Mouse (Mus musculus) midbrain, embryonic 12.5 days (tissue): ENCODE results near the gene Gm12185. TPM values are rescaled to one million over a fixed set of nuclear protein-coding genes. Genes with fewer than 3 reads are reported as not detected.

Experiments used
- ATAC-seq: fragments of 200-750 bp; cut with Nextera tagmentation; 2 replicates; pipeline ENCODE4 v1.8.0; 2017; ENCODE audit warnings: low read depth, moderate TSS enrichment, moderate library complexity; ENCODE audit not compliant: low FRiP score
- H3K27ac ChIP-seq: fragments of 300-500 bp; sonication (generic); replicated peaks from 2 replicates; pipeline ENCODE4 v1.5.1; 2016; ENCODE audit warnings: mild to moderate bottlenecking
- H3K27me3 ChIP-seq: fragments of 300-500 bp; sonication (generic); 2 replicates; pipeline ENCODE4 v1.6.1; 2016; ENCODE audit warnings: mild to moderate bottlenecking
- H3K36me3 ChIP-seq: fragments of 300-500 bp; sonication (generic); 2 replicates; pipeline ENCODE4 v1.6.1; 2016
- H3K4me1 ChIP-seq: fragments of 300-500 bp; sonication (generic); 2 replicates; pipeline ENCODE4 v1.6.1; 2016
- H3K4me2 ChIP-seq: fragments of 300-500 bp; sonication (generic); replicated peaks from 2 replicates; pipeline ENCODE4 v1.6.1; 2016; ENCODE audit warnings: mild to moderate bottlenecking, moderate library complexity
- H3K4me3 ChIP-seq: fragments of 300-500 bp; sonication (generic); 2 replicates; pipeline ENCODE4 v1.5.1; 2016; ENCODE audit warnings: mild to moderate bottlenecking
- H3K9ac ChIP-seq: fragments of 300-500 bp; sonication (generic); replicated peaks from 2 replicates; pipeline ENCODE4 v1.6.1; 2016; ENCODE audit warnings: mild to moderate bottlenecking, moderate library complexity
- H3K9me3 ChIP-seq: fragments of 300-500 bp; sonication (generic); 2 replicates; pipeline ENCODE4 v1.6.1; 2016; ENCODE audit warnings: mild to moderate bottlenecking
- WGBS: fragments of 180-500 bp; shearing (Covaris S2); methylation state at CpG from one replicate; pipeline ENCODE4 v1.1.7; 2016; 5-methylcytosine and 5-hydroxymethylcytosine counted together
- polyA plus RNA-seq: library from polyadenylated mRNA; unstranded; fragments of >200 nt; fragmentation: Nextera tagmentation; extraction: Ambion mirVana; gene quantifications from 2 replicates; pipeline ENCODE4 v1.2.1, GENCODE M21; 2016

Gm12185 gene
- polyA plus RNA-seq, 1 experiment from 2014 or later = not detected

DNA sequence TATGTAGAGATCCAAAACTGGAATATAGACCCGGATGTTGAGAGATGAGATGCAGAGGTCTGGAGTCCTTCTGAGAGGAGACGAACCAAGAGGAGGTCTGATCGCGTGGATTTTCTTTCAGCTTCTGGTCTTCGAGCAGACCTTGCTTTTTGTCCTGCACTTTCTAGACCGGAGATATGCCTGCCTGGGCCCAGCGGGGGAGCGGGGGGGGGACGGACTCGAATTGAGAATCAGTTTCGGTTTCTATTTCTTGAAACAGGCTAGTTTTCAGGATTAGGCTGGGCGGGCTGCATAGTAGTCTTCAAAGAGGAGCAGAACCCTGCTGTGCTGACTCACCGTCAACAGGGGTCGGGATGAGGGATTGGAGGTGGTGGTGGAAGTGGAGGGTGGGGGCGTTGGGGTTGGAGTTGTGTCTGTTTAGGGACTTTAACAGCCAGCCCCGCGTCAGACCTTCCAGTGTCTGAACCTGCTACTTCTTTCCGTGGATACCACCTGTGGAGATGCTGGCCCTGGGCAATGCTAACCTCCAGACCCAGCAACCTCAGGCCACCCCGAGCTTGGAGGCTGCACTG lies 120.7 kb downstream of the Gm12185 start, which contains the start of gene Irgm1:
Irgm1 (minus strand) TSS at position 483 of the 572 bp plus-strand sequence.
- ATAC-seq = peak; percentile 71
- H3K27me3 ChIP-seq = peaks cover 26% of the 10 kb centered on the region; the same call in 1 of the 2 replicates
- peak within 1 kb of the TSS; percentile 53 for H3K9ac ChIP-seq
- H3K9me3 ChIP-seq = no peaks in the 10 kb centered on the region
- peak within 1 kb of the TSS; percentile 41 for H3K4me3 ChIP-seq
- no peak within 1 kb of the TSS for H3K27ac ChIP-seq
- WGBS = under 1% methylated on average over 19 of the region's 19 CpGs
- H3K4me1 ChIP-seq = peaks cover 12% of the 10 kb centered on the region; the same call in 1 of the 2 replicates
- peak within 1 kb of the TSS; percentile 68 for H3K4me2 ChIP-seq
- H3K36me3 ChIP-seq = no peaks in the 10 kb centered on the region

DNA sequence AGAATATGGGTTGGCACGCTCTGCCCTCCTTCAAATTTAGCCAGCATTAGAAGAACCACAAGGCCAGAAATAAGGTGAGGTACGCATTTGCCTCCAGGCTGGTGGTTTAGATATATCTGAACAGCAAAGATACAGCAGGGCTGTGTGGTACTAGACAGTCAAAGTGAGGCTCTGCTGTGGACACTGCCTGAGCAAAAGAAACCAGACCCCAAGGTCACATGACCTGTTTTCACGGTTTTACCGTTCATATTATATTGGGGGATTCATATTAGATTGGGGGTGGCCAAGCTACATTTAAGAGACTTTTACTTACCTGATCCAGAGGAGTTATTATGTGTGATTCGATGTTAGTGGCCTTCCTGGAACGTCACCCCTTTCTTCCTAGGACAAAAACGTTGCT lies 121.2 kb downstream of the Gm12185 start:
- peak overlapping the region; percentile 53; the same call in 1 of the 2 replicates for H3K9ac ChIP-seq
- peak overlapping the region; percentile 68 for H3K4me2 ChIP-seq
- 39% methylated on average over 7 of the region's 7 CpGs for WGBS
- peaks cover 26% of the 10 kb centered on the region; the same call in 1 of the 2 replicates for H3K27me3 ChIP-seq
- H3K27ac ChIP-seq = no peak overlapping the region
- peak overlapping the region; percentile 41 for H3K4me3 ChIP-seq
- H3K4me1 ChIP-seq = peaks cover 12% of the 10 kb centered on the region; the same call in 1 of the 2 replicates
- H3K9me3 ChIP-seq = no peaks in the 10 kb centered on the region
- no peaks in the 10 kb centered on the region for H3K36me3 ChIP-seq
- ATAC-seq = no peak

DNA sequence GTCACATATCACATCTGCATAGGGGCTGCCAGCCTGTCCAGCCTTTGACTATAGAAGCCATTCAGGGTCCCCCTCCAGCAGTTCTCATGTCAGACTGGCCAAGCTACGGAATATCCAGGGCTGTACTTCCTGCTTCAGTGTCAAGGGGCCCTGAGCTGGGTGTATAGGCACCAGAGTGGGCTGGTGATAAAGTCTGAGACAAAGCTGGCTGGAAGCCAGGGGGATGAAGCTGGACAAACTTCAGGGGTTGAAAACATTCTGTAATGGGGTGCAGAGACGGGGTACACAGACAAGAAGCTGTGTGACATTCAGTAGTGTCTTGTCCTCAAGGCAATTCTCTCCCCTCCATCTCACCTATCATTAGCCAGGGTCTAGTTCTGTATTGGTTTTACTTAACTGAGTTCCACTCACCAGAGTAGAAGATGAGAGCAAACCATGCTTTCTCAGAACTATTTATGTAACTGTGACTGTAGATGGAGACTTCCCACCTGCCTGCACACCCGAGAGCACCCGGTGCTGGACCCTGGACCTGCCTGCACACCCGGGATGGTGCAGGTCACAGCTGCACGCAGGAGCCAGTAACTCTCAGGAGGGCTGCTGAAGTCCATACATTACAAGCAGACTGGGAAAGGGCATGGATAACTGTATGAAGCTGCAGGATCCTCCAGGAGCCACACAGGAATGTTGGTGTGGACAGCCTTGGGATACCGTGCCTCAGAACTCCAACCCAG lies 122.5 kb downstream of the Gm12185 start:
- H3K36me3 ChIP-seq = no peaks in the 10 kb centered on the region
- ATAC-seq = no peak
- H3K27me3 ChIP-seq = peaks cover 24% of the 10 kb centered on the region; the same call in 1 of the 2 replicates

DNA sequence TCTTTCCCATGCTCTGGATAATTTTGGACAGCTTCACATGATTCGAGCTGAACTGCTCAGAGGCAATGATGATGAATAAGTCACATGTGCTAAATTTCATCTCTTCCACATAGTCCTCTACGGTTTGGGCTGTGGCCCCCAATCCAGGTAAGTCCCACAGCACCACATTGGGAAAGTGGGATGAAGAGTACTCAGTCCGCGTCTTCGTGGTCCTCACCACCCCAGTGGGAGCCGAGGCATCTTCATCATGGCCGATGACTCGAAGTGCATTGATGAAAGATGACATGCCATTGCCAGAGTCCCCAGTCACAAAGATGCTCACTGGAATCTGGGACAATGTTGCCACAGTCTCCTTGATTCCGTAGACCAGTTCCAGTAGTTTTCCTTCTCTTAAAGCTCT lies 125.5 kb downstream of the Gm12185 start:
- Histone ChIP-seq H3K4me2 (no peak overlapping the region), H3K27me3 (peaks cover 10% of the 10 kb centered on the region; the same call in 1 of the 2 replicates), H3K9ac (no peak overlapping the region), H3K27ac (no peak overlapping the region), H3K9me3 (no peaks in the 10 kb centered on the region), H3K4me3 (no peak overlapping the region), H3K4me1 (peaks cover 5% of the 10 kb centered on the region; the same call in 1 of the 2 replicates), H3K36me3 (no peaks in the 10 kb centered on the region)
- WGBS = 94% methylated on average over 9 of the region's 9 CpGs
- ATAC-seq = no peak

More for the DNA sequence above, 122.5 kb downstream of the Gm12185 start:
- Histone ChIP-seq H3K9me3 (no peaks in the 10 kb centered on the region), H3K9ac (no peak overlapping the region), H3K4me1 (peaks cover 12% of the 10 kb centered on the region; the same call in 1 of the 2 replicates), H3K4me2 (no peak overlapping the region), H3K27ac (no peak overlapping the region), H3K4me3 (no peak overlapping the region)
- WGBS = 85% methylated on average over 7 of the region's 7 CpGs

DNA sequence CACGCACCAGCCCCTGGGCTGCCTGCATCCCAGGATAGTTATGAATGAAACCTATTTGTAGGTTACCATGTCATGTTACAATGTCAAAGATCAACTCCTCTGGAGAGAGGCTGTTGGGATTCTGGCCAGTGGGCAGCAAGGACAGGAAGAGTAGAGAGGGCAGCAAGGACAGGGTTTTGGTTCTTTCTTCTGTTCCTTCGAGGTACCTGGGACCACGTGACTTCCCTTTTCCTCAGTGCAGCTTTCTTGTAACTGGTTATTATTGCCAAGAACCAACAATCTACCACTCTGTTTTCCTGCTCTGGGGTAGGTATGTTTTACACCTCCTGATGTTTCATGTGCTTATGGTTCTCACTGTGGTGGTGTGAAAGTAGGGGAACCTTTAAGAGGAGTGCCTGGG lies 128.2 kb downstream of the Gm12185 start:
- Histone ChIP-seq H3K4me3 (no peak overlapping the region), H3K27me3 (peaks cover 10% of the 10 kb centered on the region; the same call in 1 of the 2 replicates)
- 90% methylated on average over 3 of the region's 3 CpGs for WGBS

DNA sequence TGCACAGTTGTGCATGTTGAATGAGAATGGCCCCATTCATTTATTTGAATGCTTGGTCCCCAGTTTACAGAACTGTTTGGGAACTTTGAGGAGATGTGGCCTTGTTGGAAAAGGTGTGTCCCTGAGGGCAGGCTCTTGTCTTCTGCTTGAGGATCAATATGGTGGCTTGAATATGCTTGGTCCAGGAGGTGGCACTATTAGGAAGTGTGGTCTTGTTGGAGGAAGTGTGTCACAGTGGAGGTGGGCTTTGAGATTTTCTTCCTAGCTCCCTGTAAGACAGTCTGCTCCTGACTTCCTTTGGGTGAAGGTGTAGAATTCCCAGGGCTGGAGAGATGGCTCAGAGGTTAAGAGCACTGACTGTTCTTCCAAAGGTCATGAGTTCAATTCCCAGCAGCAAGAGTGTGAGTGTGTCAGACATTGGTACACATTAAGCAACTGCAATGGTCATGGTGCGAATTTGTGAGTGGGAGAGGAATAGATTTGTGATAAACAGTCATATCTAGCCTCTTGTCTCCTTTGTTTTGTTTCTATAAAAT lies 129.2 kb downstream of the Gm12185 start:
- no peak for ATAC-seq
- H3K9ac ChIP-seq = no peak overlapping the region
- H3K9me3 ChIP-seq = no peaks in the 10 kb centered on the region
- peaks cover 9% of the 10 kb centered on the region for H3K4me1 ChIP-seq
- H3K36me3 ChIP-seq = no peaks in the 10 kb centered on the region
- H3K4me3 ChIP-seq = no peak overlapping the region
- 72% methylated on average over 1 of the region's 1 CpGs for whole genome bisulfite sequencing
- H3K27me3 ChIP-seq = peaks cover 15% of the 10 kb centered on the region
- no peak overlapping the region for H3K4me2 ChIP-seq
- H3K27ac ChIP-seq = no peak overlapping the region

More for the DNA sequence above, 128.2 kb downstream of the Gm12185 start:
- Histone ChIP-seq H3K4me1 (no peaks in the 10 kb centered on the region), H3K9me3 (no peaks in the 10 kb centered on the region), H3K4me2 (no peak overlapping the region), H3K27ac (no peak overlapping the region), H3K9ac (no peak overlapping the region), H3K36me3 (no peaks in the 10 kb centered on the region)
- no peak for ATAC-seq

DNA sequence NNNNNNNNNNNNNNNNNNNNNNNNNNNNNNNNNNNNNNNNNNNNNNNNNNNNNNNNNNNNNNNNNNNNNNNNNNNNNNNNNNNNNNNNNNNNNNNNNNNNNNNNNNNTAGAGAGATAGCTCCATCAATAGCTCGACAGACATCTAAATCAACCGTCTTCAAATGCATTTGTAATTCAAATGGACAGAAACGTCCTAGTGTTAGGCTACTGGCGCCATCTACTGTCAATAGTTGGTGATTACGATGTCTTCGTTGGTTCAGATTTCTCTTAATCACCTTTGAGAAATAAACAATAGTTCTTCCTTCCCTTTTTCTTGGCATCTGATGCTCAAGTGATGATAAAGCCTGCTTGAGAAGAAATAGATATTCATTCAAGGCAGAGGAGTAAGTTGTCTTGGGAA lies 133.0 kb downstream of the Gm12185 start:
- H3K9me3 ChIP-seq = no peaks in the 10 kb centered on the region
- H3K36me3 ChIP-seq = no peaks in the 10 kb centered on the region
- no peak for ATAC-seq
- peak overlapping the region; percentile 40 for H3K4me3 ChIP-seq
- no peak overlapping the region for H3K27ac ChIP-seq
- H3K4me2 ChIP-seq = peak overlapping the region; percentile 95
- peaks cover 24% of the 10 kb centered on the region for H3K27me3 ChIP-seq
- WGBS = 0% methylated on average over 6 of the region's 6 CpGs
- H3K4me1 ChIP-seq = peaks cover 24% of the 10 kb centered on the region
- H3K9ac ChIP-seq = no peak overlapping the region

Other genes with a start within 250 kb of the Gm12185 start
- gene Rack1, start 191.9 kb downstream of the Gm12185 start, polyA plus RNA-seq = 503 and 506 TPM in 2 replicates
- gene Trim41, start 174.9 kb downstream of the Gm12185 start, polyA plus RNA-seq = 5.4 and 6.2 TPM in 2 replicates
- 1.3 and 1.4 TPM in 2 replicates for gene Trim7, start 166.1 kb downstream of the Gm12185 start, polyA plus RNA-seq
- gene Gm12184, start 165.6 kb downstream of the Gm12185 start, polyA plus RNA-seq = 7.6 and 8.3 TPM in 2 replicates
- gene Irgm1, start 120.5 kb downstream of the Gm12185 start, polyA plus RNA-seq = 2.3 and 2.4 TPM in 2 replicates
- gene Gm5431, start 90.0 kb downstream of the Gm12185 start, polyA plus RNA-seq = 0.18 TPM in 1 of 2 replicates, not detected in the other
- 1.3 and 1.8 TPM in 2 replicates for gene Psme2b, start 46.0 kb downstream of the Gm12185 start, polyA plus RNA-seq
- not detected in 2 replicates for gene Olfr56, start 13.3 kb downstream of the Gm12185 start, polyA plus RNA-seq
- gene 9930111J21Rik1, start 12.8 kb downstream of the Gm12185 start, polyA plus RNA-seq = 0.18 and 0.28 TPM in 2 replicates
- gene Tgtp1, start 1.9 kb upstream of the Gm12185 start, polyA plus RNA-seq = not detected in 2 replicates
- gene 9930111J21Rik2, start 59.0 kb upstream of the Gm12185 start, polyA plus RNA-seq = 0.30 and 0.51 TPM in 2 replicates
- 0.06 TPM in 1 of 2 replicates, not detected in the other for gene Tgtp2, start 72.0 kb upstream of the Gm12185 start, polyA plus RNA-seq
- 0.26 and 0.27 TPM in 2 replicates for gene Ifi47, start 84.4 kb upstream of the Gm12185 start, polyA plus RNA-seq
- gene Olfr1396, start 122.6 kb upstream of the Gm12185 start, polyA plus RNA-seq = not detected in 2 replicates
- gene Olfr1395, start 150.0 kb upstream of the Gm12185 start, polyA plus RNA-seq = not detected in 2 replicates
- gene Olfr1394, start 162.2 kb upstream of the Gm12185 start, polyA plus RNA-seq = not detected in 2 replicates
- gene Btnl9, start 194.9 kb upstream of the Gm12185 start, polyA plus RNA-seq = 0.04 TPM in 1 of 2 replicates, not detected in the other
- 60.8 and 63.3 TPM in 2 replicates for gene Zfp62, start 211.1 kb upstream of the Gm12185 start, polyA plus RNA-seq